In genomic region chr2:161112011-161112410, GRCm38 (mm10) we compare ENCODE assay signal across 22 mouse cellular contexts. TPM values are rescaled to one million over a fixed set of nuclear protein-coding genes. Genes with fewer than 3 reads are reported as not detected.
DNase-seq lines count a peak whose midpoint lies in the region; ATAC-seq lines count a peak whose summit lies in the region.
"Had no signal": no experiment of that assay in that cellular context is flagged by ENCODE, and none has a peak within 500 bp of the region (broad histone marks: within the 10 kb centered on the region; RNA-seq: fewer than 3 reads in every experiment).

No protein-coding gene starts in this region.

- peaks cover 3% of the 10 kb centered on the region; the same call in 1 of the 2 replicates for H3K9me3 ChIP-seq in heart, embryonic 12.5 days (replicated peaks)
- H3K9me3 ChIP-seq: embryonic facial prominence, embryonic 10.5 days; forebrain, embryonic 15.5 days; heart, embryonic 15.5 days; hindbrain, embryonic 10.5 days had no signal

- H3K4me3 ChIP-seq in heart, embryonic 12.5 days = no peak overlapping the region
- H3K4me3 ChIP-seq: embryonic facial prominence, embryonic 10.5 days; erythroblast, embryonic 14.5 days; forebrain, embryonic 15.5 days; heart, embryonic 15.5 days; hindbrain, embryonic 10.5 days had no signal

- no peak overlapping the region for H3K9ac ChIP-seq in heart, embryonic 12.5 days
- H3K9ac ChIP-seq: forebrain, embryonic 15.5 days; heart, embryonic 15.5 days; hindbrain, embryonic 14.5 days had no signal

- no peaks in the 10 kb centered on the region for H3K36me3 ChIP-seq in heart, embryonic 12.5 days
- H3K36me3 ChIP-seq: embryonic facial prominence, embryonic 10.5 days; forebrain, embryonic 15.5 days; heart, embryonic 15.5 days; hindbrain, embryonic 10.5 days had no signal

- H3K4me2 ChIP-seq in heart, embryonic 12.5 days = no peak overlapping the region
- H3K4me2 ChIP-seq: forebrain, embryonic 15.5 days; heart, embryonic 15.5 days; hindbrain, embryonic 14.5 days had no signal

- peak; percentile 16 to 19 for DNase-seq in heart, adult 9 months (ENCODE audit: low spot score in 2 of 2)
- DNase-seq in 3134 (ENCODE audit: extremely low read depth, insufficient read length, low spot score) (peak; percentile 55), 416B (ENCODE audit: low read depth) (peak; percentile 45)
- peak; percentile 24 for DNase-seq in heart, postnatal 4 days
- DNase-seq in adrenal gland, postnatal 36 days = no peak
- DNase-seq: adrenal gland, postnatal 14 days; cerebellum, adult 18-20 months; cerebellum, adult 9-11 months; cerebellum, postnatal 36 days; gastrocnemius, postnatal 36 days; kidney, adult 2 months had no signal

- ATAC-seq in heart, embryonic 12.5 days (ENCODE audit: insufficient number of reproducible peaks, low FRiP score) = no peak
- ATAC-seq in megakaryocyte progenitor cell, adult 5-6 weeks (replicated peaks; ENCODE audit: poor library complexity) = no peak
- ATAC-seq: activated CD4-positive, CD25-positive, alpha-beta regulatory T cell, adult 4 months; forebrain, embryonic 15.5 days; intestine, embryonic 16.5 days; Patski had no signal

- no peaks in the 10 kb centered on the region for H3K27me3 ChIP-seq in heart, embryonic 12.5 days (replicated peaks)
- H3K27me3 ChIP-seq: forebrain, embryonic 15.5 days; heart, embryonic 15.5 days had no signal

- H3K4me1 ChIP-seq in heart, embryonic 12.5 days (replicated peaks) = peaks cover 12% of the 10 kb centered on the region

- H3K27ac ChIP-seq in heart, embryonic 12.5 days (ENCODE audit: poor library complexity, severe bottlenecking) = no peak overlapping the region
- H3K27ac ChIP-seq: embryonic facial prominence, embryonic 10.5 days; forebrain, embryonic 15.5 days; heart, embryonic 15.5 days; hindbrain, embryonic 10.5 days; hindbrain, embryonic 14.5 days had no signal

- 76% methylated on average over 5 of the region's 5 CpGs for WGBS in heart, embryonic 12.5 days

RNA-seq across cellular contexts. Expression of gene Chd6, which starts 3.1 kb away (rescaled TPM):
- polyA plus RNA-seq in heart, embryonic 12.5 days (2016; fragmentation: Nextera tagmentation; extraction: Ambion mirVana) = 17.7 and 23.3 TPM in 2 replicates
- total RNA-seq in heart, postnatal 4 days (2021) = 10 to 100 TPM; 58.2 to 59.6 TPM
- total RNA-seq in adrenal gland, postnatal 36 days (2021) = 10 to 100 TPM; 34.7 TPM
- 27.3 and 38.9 TPM in 2 replicates for total RNA-seq in megakaryocyte progenitor cell, adult 5-6 weeks (2015)
- 24.5 and 40.9 TPM in 2 replicates for total RNA-seq in megakaryocyte progenitor cell, adult 5-6 weeks (2017)

Comparison
In these comparisons a context has a peak if more than half of its experiments do, and no peak if none do; other contexts are left out.
1. DNase-seq: peak in heart, adult 9 months (2 of 2), 3134 (single experiment), 416B (single experiment) and heart, postnatal 4 days (single experiment); none in adrenal gland, postnatal 36 days (0 of 2).